Mouse (Mus musculus) adrenal gland, postnatal 10 days (tissue): Measurements from ENCODE around the gene Serpine1. TPM values are rescaled to one million over a fixed set of nuclear protein-coding genes. Genes with fewer than 3 reads are reported as not detected.

Experiments
- DNase-seq: peaks from one replicate; pipeline ENCODE4 v3.0.0; 2021; ENCODE audit warnings: mixed read lengths
- total RNA-seq, 2 experiments: library from RNA; stranded (reverse); gene quantifications; 2 replicates each; pipeline ENCODE4 v1.2.3; 2021

Gene Serpine1
- total RNA-seq, 2 experiments from 2014 or later, result 1.4 to 4.6 TPM

- DNase-seq, result no peak
Observed at GRCm38 (mm10) chr5:137054299-137054698, 17.8 kb downstream of the Serpine1 start.

GRCm38 (mm10) chr5:137051914-137052505 is 20.1 kb downstream of the Serpine1 start:
- DNase-seq, result no peak

- DNase-seq, result no peak
Observed at GRCm38 (mm10) chr5:137051125-137051524, 20.9 kb downstream of the Serpine1 start.

- no peak for DNase-seq
Observed at GRCm38 (mm10) chr5:137046991-137047390, 25.1 kb downstream of the Serpine1 start.

GRCm38 (mm10) chr5:137046324-137046718 is 25.7 kb downstream of the Serpine1 start:
- no peak for DNase-seq

- DNase-seq, result peak; percentile 98
Observed at GRCm38 (mm10) chr5:137045402-137046323, 26.4 kb downstream of the Serpine1 start, which contains the start of gene Ap1s1. TSS of gene Ap1s1 (minus strand) at chr5:137046135.

- DNase-seq, result no peak
Observed at GRCm38 (mm10) chr5:137043997-137044396, 28.1 kb downstream of the Serpine1 start.

- no peak for DNase-seq
Observed at GRCm38 (mm10) chr5:137041442-137041841, 30.6 kb downstream of the Serpine1 start.

- no peak for DNase-seq
Observed at GRCm38 (mm10) chr5:137039453-137039852, 32.6 kb downstream of the Serpine1 start.

- DNase-seq, result no peak
Observed at GRCm38 (mm10) chr5:137036211-137036610, 35.9 kb downstream of the Serpine1 start.

- peak; percentile 97 for DNase-seq
Observed at GRCm38 (mm10) chr5:137032641-137033074, 39.4 kb downstream of the Serpine1 start.

GRCm38 (mm10) chr5:137032033-137032421 is 40.0 kb downstream of the Serpine1 start:
- DNase-seq, result no peak

- peak; percentile 76 for DNase-seq
Observed at GRCm38 (mm10) chr5:137031076-137032032, 40.7 kb downstream of the Serpine1 start.

GRCm38 (mm10) chr5:137030416-137030810 is 41.7 kb downstream of the Serpine1 start:
- no peak for DNase-seq

GRCm38 (mm10) chr5:137029643-137030415 is 42.2 kb downstream of the Serpine1 start:
- DNase-seq, result peak; percentile 99

GRCm38 (mm10) chr5:137029273-137029585 is 42.8 kb downstream of the Serpine1 start:
- no peak for DNase-seq

GRCm38 (mm10) chr5:137028561-137029272 is 43.4 kb downstream of the Serpine1 start:
- DNase-seq, result no peak

GRCm38 (mm10) chr5:137026092-137026491 is 46.0 kb downstream of the Serpine1 start, which contains the start of gene Vgf:
TSS of gene Vgf (plus strand) at chr5:137026392.
- DNase-seq, result no peak

- DNase-seq, result peak; percentile 90
Observed at GRCm38 (mm10) chr5:137025132-137025531, 46.9 kb downstream of the Serpine1 start.

- DNase-seq, result no peak
Observed at GRCm38 (mm10) chr5:137024318-137024717, 47.8 kb downstream of the Serpine1 start.

- DNase-seq, result peak; percentile 50
Observed at GRCm38 (mm10) chr5:137015913-137016312, 56.2 kb downstream of the Serpine1 start.
